Mouse (Mus musculus): Measurements from ENCODE around the gene Cyp2c55. TPM values are rescaled to one million over a fixed set of nuclear protein-coding genes. Genes with fewer than 3 reads are reported as not detected.

The Cyp2c55 gene
- total RNA-seq (2023) = not detected in 2 replicates

DNA sequence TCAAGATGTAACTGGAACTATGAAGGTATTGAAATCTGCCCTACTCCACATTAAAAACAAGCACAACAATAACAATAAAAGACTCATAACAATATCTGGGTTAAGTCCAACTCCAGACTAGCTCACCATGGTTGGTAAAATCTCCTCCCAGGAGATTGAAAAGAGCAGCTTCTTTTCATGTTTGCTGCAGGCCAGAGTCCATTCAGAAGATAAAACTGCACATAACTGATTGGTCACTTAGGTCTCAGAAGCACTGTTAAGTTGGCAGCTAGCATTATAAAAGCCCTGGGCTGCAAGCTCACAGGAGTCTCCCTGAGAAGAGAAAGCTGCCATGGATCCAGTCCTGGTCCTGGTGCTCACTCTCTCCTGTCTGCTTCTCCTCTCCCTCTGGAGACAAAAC lies at the start of gene Cyp2c55:
Gene Cyp2c55 (plus strand): TSS at position 305 of the 400 bp plus-strand sequence.

GRCm38 (mm10) chr19:39060719-39061118 lies 53.9 kb downstream of the Cyp2c55 start, which contains the start of gene Cyp2c65:
Gene Cyp2c65 (plus strand): TSS chr19:39061015.

Other genes starting within 250 kb of the Cyp2c55 start
- gene Noc3l, start 187.8 kb upstream of the Cyp2c55 start, total RNA-seq (2023) = 2.3 and 2.8 TPM in 2 replicates
- 0.66 and 1.1 TPM in 2 replicates for gene Tbc1d12, start 170.4 kb upstream of the Cyp2c55 start, total RNA-seq (2023)
- gene Hells, start 76.1 kb upstream of the Cyp2c55 start, total RNA-seq (2023) = 29.6 and 39.2 TPM in 2 replicates
- not detected in 2 replicates for gene Cyp2c65, start 54.0 kb downstream of the Cyp2c55 start, total RNA-seq (2023)
- not detected in 2 replicates for gene Cyp2c66, start 106.9 kb downstream of the Cyp2c55 start, total RNA-seq (2023)

Measured in neutrophil, adult 65 days (primary cell).